Mouse (Mus musculus): ENCODE results near the gene Gpc1.

Gene Gpc1

GRCm38 (mm10) chr1:92831188-92832001 is at the start of gene Gpc1:
Gene Gpc1 (plus strand): TSS chr1:92831645.
- peak; percentile 90 for DNase-seq (ENCODE audit: low read depth)

DNA sequence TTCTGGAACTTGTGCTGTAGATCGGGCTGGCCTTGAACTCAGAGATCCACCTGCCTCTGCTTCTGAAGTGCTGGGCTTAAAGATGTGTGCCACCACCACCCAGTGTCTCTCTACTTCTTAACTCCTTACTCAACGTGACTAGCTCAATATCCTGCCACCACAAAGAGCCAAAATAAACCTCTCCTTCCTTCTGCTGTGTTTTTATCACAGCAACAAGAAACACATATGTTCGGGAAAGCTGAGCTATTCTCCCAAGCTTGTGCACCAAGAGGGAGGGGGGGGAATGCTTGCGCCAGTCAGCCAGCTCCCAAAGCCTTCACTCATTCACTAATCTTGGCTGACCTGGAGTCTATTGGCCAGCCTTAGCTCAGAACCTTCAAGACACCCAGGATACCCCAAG is 49.6 kb upstream of the Gpc1 start:
- DNase-seq (ENCODE audit: low read depth): no peak

DNA sequence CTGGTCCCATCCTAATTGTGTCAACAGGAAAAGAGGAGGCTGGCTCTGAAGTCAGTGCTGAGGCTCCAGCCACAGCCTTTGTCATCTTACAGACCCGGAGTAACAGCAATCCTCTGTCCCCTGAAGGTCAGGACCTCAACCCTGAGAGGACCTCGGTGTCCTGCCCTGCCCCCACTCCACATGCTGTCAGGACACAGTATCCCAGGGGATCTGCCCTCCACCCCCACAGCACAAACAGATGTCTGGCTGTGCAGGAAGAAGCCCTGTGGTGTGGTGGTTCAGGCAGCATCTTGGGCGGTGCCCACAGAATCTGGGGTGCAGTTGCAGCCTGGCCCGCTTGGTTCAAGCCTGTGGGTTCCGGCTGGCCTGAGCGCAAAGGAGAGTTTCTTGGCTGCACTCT is 48.9 kb upstream of the Gpc1 start:
- no peak for DNase-seq (ENCODE audit: low read depth)

DNA sequence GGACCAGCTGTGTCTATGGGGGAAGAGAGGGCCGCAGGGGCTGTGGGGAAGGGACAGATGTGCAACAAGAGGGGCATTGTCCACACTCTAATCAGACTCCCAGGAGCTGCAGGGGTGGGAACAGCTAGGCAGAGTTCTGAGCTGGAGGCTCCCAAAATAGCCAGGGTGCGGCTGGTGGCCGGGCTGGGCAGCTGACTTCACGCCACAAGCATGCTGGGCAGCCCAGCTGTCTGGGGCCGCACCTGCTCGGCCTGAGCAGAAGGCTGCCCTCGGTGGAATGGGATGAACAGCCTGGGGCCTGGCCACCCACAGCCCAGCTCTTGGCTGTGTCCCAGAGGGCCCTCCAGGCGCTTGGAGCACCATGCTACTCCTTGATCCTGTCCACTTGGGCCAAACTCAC is 44.2 kb upstream of the Gpc1 start:
- no peak for DNase-seq (ENCODE audit: low read depth)

GRCm38 (mm10) chr1:92788049-92788448 is 43.4 kb upstream of the Gpc1 start:
- DNase-seq (ENCODE audit: low read depth): no peak

DNA sequence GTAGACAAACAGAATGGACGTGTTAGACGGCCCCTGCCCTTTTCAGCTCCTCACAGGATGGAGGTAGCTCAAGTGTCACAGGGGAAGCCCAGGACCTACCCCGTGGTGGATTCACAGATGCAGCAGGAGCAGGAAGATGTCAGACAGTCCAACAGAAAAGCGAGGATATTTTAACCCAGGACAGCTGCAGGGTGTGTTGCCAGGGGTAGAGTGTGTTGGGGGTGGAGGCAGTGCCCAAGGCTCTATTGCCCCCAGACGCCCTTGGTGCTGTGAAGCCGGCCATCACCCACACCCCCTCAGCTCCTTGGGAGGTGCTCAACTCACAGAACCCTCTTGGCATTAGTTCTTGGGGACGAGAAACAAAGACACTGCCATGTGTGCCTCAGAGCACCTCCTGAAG is 40.8 kb upstream of the Gpc1 start:
- DNase-seq (ENCODE audit: low read depth): no peak

DNA sequence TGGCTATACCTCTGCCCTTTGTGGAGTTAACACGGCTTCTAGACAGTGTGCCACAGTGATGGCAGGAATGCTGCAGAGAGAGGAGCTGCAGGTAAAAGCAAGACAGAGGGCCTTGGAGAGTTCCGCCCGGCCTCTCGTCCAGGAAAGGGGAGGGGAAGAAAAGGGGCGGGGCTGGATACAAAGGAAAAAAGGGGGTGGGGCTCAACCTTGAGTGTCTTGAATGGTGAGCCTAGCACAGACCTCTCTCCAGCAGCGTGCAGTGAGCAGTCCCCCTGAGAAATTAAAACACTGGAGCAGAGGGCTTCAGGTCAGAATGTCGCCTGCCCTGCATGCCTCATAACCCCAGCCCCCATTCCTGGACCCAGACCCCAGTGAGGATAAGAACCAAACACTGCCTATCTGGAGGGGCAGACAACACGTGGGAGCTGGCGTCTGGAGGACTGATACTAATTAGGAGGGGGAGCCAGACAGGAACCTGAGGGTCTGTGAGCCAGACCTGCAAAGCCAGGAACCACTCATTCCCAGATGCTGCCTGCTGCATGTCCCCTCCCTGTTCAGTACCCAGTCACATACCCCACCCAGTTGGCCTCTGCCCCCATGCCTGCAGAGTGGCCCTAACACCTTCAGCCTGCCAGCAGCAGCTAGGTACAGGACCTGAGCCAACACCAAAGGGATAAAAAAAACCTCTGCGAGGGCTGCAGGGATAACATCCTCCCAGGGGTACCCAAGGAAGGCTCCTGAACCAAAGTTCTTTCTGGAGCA is 40.2 kb upstream of the Gpc1 start:
- DNase-seq (ENCODE audit: low read depth): no peak

DNA sequence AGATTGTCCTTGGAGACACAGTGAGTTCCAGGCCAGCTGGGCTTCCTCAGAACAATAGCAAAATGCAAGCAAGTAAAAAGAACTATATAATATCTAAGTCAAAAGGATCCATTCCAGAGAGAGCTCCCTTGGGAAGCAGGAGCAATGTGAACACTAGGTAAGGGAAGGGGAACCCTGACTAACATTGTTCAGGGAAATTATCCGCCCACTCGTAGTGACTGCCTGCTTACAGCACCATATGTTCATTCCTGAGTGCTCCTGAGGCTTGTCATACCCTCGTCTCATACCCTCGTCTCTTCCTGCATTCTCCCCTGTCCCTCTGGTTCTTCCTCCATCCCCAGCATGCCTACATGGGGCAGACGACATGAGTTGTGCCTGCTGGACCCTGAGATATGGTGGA is 37.7 kb upstream of the Gpc1 start:
- DNase-seq (ENCODE audit: low read depth): no peak

DNA sequence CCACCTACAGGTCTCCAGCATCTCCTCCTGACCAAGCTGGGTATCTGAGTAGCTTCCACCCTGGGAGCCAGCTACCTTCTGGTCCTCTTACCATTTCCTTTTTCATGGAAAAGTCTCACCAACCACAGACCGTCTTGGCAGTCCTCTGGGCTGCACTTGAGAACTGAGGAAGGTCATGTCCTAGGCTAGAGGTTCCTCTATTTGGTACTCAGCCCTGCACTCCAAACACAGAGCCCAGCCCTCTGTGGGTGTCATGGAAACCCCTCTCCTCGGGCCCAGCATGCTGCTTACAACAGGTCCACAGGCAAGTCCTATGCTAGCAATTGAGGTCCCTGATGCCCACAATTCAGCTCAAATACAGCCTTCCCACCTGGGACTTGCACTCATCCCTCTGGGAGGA is 33.0 kb upstream of the Gpc1 start:
- DNase-seq (ENCODE audit: low read depth): no peak

DNA sequence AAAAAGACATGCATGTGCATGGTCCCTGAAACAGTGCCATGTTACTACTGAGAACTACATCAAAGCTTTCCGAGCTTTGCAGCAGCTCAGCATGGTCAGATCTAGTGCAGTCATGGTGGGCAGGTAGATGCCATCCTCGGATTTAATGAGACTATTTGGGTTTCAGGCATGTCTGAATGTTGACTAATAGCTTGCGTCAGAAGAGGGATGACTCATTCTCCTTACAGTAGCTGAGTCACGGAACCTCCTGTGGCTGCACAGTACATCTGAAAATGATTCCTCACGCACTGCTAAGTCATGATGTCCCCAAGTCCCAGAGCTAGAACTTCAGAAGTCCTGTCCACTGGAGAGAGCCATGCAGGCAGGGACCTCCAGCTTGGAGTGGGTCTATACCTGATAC is 31.8 kb upstream of the Gpc1 start:
- peak; percentile 7 for DNase-seq (ENCODE audit: low read depth)

DNA sequence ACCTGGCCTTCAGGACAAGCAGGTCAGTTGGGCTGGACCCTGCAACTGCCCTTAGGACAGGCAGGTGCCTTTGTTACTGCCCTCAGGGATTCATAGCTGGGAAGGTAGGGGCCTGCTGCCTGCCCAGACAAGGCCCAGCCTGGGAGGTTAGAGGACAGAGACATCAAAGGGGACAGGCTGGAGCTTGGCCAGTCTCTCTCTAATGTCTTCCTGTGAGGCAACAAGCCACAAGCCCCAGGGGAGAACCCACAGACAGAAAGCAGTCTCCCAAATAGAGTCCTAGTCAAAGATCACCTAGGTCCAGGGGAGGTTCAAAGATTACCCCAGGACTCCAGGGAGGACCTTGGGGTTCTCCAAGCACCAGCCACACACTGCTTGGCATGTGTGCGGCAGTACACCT is 29.1 kb upstream of the Gpc1 start:
- DNase-seq (ENCODE audit: low read depth): no peak

GRCm38 (mm10) chr1:92803376-92803775 is 28.1 kb upstream of the Gpc1 start:
- no peak for DNase-seq (ENCODE audit: low read depth)

DNA sequence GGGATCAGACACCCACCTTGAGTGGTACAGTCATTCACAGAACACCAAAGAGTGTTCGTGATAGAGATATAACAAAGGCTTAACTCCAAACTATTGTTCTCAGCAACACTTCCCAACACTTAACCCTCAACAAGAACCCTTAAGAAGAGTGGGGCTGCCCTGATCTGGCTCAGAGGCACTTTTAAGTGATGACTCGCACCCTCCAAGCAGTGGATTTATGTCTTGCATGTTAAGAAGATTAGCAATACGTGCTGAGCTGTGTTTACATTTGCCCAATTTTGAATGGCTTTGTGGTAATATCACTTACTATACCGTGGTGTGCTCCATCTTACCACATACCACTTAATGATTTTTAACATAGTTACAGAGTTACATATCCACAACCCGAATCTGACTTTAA is 26.3 kb upstream of the Gpc1 start:
- no peak for DNase-seq (ENCODE audit: low read depth)

DNA sequence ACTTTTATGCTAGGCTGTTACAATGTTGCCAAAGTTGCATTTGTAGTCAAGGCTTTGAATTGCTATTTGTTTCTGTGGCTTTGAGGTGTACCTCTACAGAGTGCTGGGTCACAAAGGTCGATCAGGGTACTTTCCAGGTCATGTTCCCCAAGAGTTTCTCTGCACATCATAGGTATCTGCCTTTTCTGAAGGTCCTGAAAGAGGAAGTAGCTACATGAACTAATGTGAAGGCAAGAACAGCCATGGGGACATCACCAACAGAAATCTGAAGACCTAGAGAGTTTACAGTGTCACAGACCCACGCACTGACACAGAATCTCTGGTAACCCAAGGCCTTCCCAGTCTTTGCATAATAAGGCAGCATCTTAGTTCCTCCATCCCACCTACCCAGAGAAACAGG is 25.6 kb upstream of the Gpc1 start:
- peak; percentile 12 for DNase-seq (ENCODE audit: low read depth)

DNA sequence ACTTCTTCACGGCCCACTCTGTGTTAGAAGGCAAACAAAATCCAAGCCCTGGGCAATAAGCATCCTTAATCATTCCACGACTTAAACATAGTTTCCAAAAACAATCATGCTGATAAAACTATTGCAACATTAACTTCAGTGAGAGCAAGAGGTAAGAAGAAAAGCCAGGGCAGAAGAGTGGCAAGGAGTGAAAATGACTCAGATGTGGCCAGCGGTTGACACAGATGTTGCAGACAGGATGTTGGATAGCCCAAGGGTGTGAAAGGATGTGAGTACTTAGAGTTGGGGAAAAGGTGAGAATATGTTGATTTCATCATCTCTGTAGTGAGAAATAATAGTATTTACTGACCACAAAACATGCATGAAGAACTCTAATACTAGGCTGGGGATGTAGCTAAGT is 24.7 kb upstream of the Gpc1 start:
- peak; percentile 41 for DNase-seq (ENCODE audit: low read depth)

- DNase-seq (ENCODE audit: low read depth): no peak
Observed at GRCm38 (mm10) chr1:92809621-92810020, 21.8 kb upstream of the Gpc1 start.

- DNase-seq (ENCODE audit: low read depth): no peak
Observed at GRCm38 (mm10) chr1:92814319-92814718, 17.1 kb upstream of the Gpc1 start.

DNA sequence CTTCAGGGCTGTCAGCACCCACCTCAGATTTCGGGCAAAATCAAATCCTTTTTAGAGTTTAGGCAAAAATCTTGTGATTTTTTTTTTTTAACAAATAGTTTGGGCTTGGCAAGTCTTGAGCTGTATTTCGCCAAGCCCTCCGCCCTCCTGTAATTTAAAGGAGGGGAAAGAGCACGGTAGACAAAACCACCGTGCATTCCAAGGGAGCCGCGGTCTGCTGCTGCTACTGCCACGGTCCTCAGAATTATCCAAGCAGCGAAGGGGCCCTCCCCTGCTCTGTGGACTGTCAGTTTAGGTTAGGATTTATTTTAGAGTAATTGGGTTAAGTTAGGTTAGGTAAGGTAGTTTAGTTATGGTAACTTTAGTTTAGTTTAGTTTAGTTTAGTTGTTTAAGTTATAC is 16.3 kb upstream of the Gpc1 start:
- no peak for DNase-seq (ENCODE audit: low read depth)

DNA sequence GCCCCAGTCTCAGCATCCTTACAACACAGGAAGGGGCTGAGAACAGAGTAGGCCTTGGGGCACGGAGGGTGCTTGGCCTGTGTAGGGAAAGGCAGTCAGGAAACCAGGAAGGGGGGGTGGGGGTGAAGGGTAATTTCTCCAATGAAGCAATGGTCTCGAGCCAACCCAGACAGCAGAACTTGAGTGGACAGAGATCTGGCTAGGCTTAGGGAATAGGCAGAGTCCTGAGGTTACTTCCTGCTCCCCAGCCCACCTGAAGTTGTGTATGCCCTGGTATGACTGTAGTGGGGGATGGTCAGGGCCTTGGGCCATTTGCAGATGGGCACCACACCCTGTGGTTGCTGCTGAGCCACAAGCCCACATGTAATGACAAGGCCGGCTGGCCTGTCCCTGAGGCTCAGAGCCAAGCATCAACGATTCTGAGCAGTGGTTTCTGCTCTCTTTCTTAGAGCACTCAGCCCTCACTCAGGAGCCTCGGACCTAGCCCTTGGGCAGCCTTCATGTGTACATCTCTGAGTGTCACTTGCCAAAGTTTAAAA is 15.6 kb upstream of the Gpc1 start:
- no peak for DNase-seq (ENCODE audit: low read depth)

- DNase-seq (ENCODE audit: low read depth): no peak
Observed at GRCm38 (mm10) chr1:92830626-92831187, 738 bp upstream of the Gpc1 start.

DNA sequence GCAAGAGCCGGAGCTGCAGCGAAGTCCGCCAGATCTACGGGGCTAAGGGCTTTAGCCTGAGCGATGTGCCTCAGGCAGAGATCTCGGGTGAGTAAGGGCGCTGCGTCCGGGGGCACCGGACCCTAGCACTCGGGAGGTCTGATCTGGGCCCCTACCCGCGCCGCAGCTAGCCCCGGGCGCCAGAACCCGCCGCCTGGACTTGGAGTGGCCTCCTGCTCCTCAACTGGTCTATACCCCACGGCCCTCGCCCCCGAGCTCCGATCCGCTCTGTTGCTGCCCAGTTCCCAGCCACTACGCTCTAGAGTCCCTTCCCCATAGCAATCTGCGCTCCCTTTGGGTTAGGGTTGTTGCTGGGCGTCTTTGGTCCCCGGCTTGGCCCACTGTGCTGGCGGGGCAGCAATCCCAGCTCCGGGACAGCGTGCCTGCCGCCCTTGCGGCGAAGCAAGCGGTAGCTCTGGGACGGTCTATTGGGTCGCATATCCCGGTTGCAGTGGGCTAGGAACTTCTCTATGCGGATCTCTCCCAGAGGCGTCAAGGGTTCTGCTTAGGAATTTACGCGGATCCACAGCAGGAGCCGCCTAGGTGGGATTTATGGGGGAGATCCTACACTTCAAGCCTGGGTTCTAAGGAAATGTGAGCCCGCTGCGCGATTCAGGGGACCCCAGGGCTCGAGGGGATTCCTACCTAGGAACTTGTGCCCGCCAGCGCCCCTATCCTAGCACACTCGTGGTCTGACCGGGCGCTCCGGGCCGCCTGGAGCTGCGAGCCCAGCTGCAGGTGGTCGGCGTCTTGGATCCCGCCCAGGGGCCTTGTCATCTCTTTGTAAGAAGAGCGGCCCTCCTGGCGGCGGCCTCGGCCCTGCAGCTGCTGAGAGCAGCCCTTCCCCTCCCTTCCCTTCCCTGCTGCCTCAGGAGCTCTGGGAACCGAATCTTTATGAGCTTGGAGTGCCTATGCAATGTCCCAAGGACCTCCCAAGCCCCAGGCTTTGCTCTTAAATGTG is 866 bp downstream of the Gpc1 start:
- peak; percentile 45 for DNase-seq (ENCODE audit: low read depth)
